ENCODE assay signal across 22 mouse cellular contexts in the genomic region with DNA sequence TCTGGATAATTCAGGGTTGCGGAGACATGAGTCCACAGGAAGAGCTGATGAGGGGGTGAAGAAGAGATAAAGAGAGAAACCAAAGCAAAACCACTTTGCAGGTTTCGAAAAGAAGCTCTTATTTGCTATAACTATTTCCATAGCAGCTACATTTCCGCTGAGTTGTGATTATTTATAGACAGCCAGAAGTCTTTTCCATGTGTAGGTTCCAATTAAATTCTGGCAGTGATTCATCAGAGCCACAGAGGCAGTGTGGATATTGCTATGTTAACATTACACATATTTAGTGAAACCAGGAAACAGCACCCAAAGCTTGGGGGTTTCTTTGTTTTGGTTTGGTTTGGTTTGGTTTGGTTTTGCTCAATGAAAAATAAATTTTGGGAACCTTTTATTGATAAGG. TPM values are rescaled to one million over a fixed set of nuclear protein-coding genes. Genes with fewer than 3 reads are reported as not detected.
"Had no signal": no experiment of that assay in that cellular context is flagged by ENCODE, and none has a peak within 500 bp of the region (broad histone marks: within the 10 kb centered on the region; RNA-seq: fewer than 3 reads in every experiment).

No protein-coding gene starts in this region.

- H3K27ac ChIP-seq: midbrain, embryonic 10.5 days; midbrain, embryonic 12.5 days; neural tube, embryonic 13.5 days; neural tube, embryonic 15.5 days had no signal

- H3K4me3 ChIP-seq: midbrain, embryonic 10.5 days; midbrain, embryonic 12.5 days; myocyte; neural tube, embryonic 13.5 days; neural tube, embryonic 15.5 days had no signal

- H3K27me3 ChIP-seq: midbrain, embryonic 12.5 days; neural tube, embryonic 13.5 days; neural tube, embryonic 15.5 days had no signal

- H3K9ac ChIP-seq: lung, embryonic 14.5 days; midbrain, embryonic 12.5 days; neural tube, embryonic 13.5 days; neural tube, embryonic 15.5 days had no signal

- H3K4me2 ChIP-seq: lung, embryonic 14.5 days; midbrain, embryonic 12.5 days; neural tube, embryonic 13.5 days; neural tube, embryonic 15.5 days had no signal

- H3K36me3 ChIP-seq: midbrain, embryonic 10.5 days; midbrain, embryonic 12.5 days; neural tube, embryonic 13.5 days; neural tube, embryonic 15.5 days had no signal

- H3K4me1 ChIP-seq: midbrain, embryonic 10.5 days; midbrain, embryonic 12.5 days; neural tube, embryonic 13.5 days; neural tube, embryonic 15.5 days had no signal

- ATAC-seq: midbrain, embryonic 16.5 days had no signal

- DNase-seq: lung, adult 18-20 months; lung, embryonic 14.5 days; lung, postnatal 10 days; lung, postnatal 4 days; midbrain, embryonic 14.5 days; retina, postnatal 1 day; right cerebral cortex, adult 18-20 months; right cerebral cortex, postnatal 25 days; right cerebral cortex, postnatal 4 days; spleen, adult 18-20 months; thymus, adult 18-20 months; thymus, postnatal 14 days; thymus, postnatal 36 days had no signal

- H3K9me3 ChIP-seq: midbrain, embryonic 10.5 days; midbrain, embryonic 12.5 days; neural tube, embryonic 13.5 days; neural tube, embryonic 15.5 days had no signal

RNA-seq across cellular contexts. Expression of gene Tmem200c, which starts 37.8 kb away (rescaled TPM):
- total RNA-seq: megakaryocyte, adult 5-6 weeks; megakaryocyte-erythroid progenitor cell, adult 5-6 weeks had no signal
- polyA plus RNA-seq: thymus, postnatal 0 days had no signal
